Mouse (Mus musculus) midbrain, embryonic 14.5 days (tissue): Measurements from ENCODE around the gene Ntn3. TPM values are rescaled to one million over a fixed set of nuclear protein-coding genes. Genes with fewer than 3 reads are reported as not detected.

Experiments
- ATAC-seq: fragments of 200-750 bp; cut with Nextera tagmentation; 2 replicates; pipeline ENCODE4 v1.8.0; 2017; ENCODE audit warnings: moderate number of reproducible peaks, moderate library complexity; ENCODE audit not compliant: low FRiP score, low TSS enrichment
- DNase-seq: peaks from one replicate; pipeline ENCODE4 v3.0.0-alpha.2; 2015
- H3K27ac ChIP-seq: fragments of 300-500 bp; sonication (generic); replicated peaks from 2 replicates; pipeline ENCODE4 v1.5.1; 2014; ENCODE audit warnings: mild to moderate bottlenecking, low read depth, low read length, moderate library complexity
- H3K27me3 ChIP-seq: fragments of 300-500 bp; sonication (generic); 2 replicates; pipeline ENCODE4 v1.6.1; 2014; ENCODE audit warnings: low read length, control low read depth, mixed read lengths; ENCODE audit not compliant: control insufficient read depth, insufficient read depth
- H3K36me3 ChIP-seq: fragments of 300-500 bp; sonication (generic); 2 replicates; pipeline ENCODE4 v1.6.1; 2014; ENCODE audit warnings: low read length, control low read depth; ENCODE audit not compliant: control insufficient read depth, insufficient read depth
- H3K4me1 ChIP-seq: fragments of 300-500 bp; sonication (generic); 2 replicates; pipeline ENCODE4 v1.6.1; 2014; ENCODE audit warnings: mild to moderate bottlenecking, antibody characterized with exemption, low read length, control low read depth; ENCODE audit not compliant: control insufficient read depth, insufficient read depth
- H3K4me2 ChIP-seq: fragments of 300-500 bp; sonication (generic); 2 replicates; pipeline ENCODE4 v1.6.1; 2014; ENCODE audit warnings: mild to moderate bottlenecking, low read length, moderate library complexity
- H3K4me3 ChIP-seq: fragments of 300-500 bp; sonication (generic); replicated peaks from 2 replicates; pipeline ENCODE4 v1.5.1; 2014; ENCODE audit warnings: low read depth, low read length
- H3K9ac ChIP-seq: fragments of 300-500 bp; sonication (generic); replicated peaks from 2 replicates; pipeline ENCODE4 v1.6.1; 2014; ENCODE audit warnings: mild to moderate bottlenecking, low read length, moderate library complexity
- H3K9me3 ChIP-seq: fragments of 300-500 bp; sonication (generic); 2 replicates; pipeline ENCODE4 v1.6.1; 2016; ENCODE audit warnings: low read length, control low read depth, mixed read lengths; ENCODE audit not compliant: control insufficient read depth
- WGBS: fragments of 180-500 bp; shearing (Covaris S2); extraction: QIAGEN DNeasy Blood & Tissue Kit; methylation state at CpG from one replicate; pipeline ENCODE4 v1.1.7; 2014; 5-methylcytosine and 5-hydroxymethylcytosine counted together
- polyA plus RNA-seq: library from polyadenylated mRNA; unstranded; fragments of >200 nt; fragmentation: Nextera tagmentation; extraction: Ambion mirVana; gene quantifications from 2 replicates; pipeline ENCODE4 v1.2.1, GENCODE M21; 2014

Gene Ntn3
- polyA plus RNA-seq, 1 experiment from 2014 or later, result 3.1 TPM

GRCm38 (mm10) chr17:24206451-24207351, 2.6 kb downstream of the Ntn3 start:
- Histone ChIP-seq H3K9me3 (no peaks in the 10 kb centered on the region), H3K4me3 (peak overlapping the region; percentile 74), H3K27ac (peak overlapping the region; percentile 66), H3K36me3 (no peaks in the 10 kb centered on the region), H3K27me3 (peaks cover 15% of the 10 kb centered on the region; the same call in 1 of the 2 replicates), H3K4me2 (peak overlapping the region; percentile 94), H3K9ac (peak overlapping the region; percentile 61; the same call in 1 of the 2 replicates), H3K4me1 (peaks cover 82% of the 10 kb centered on the region)
- 4% methylated on average over 62 of the region's 62 CpGs for WGBS
- DNase-seq (peak; percentile 78), ATAC-seq (no peak)

GRCm38 (mm10) chr17:24205908-24206361, 3.4 kb downstream of the Ntn3 start:
- no peaks in the 10 kb centered on the region for H3K9me3 ChIP-seq
- peaks cover 15% of the 10 kb centered on the region; the same call in 1 of the 2 replicates for H3K27me3 ChIP-seq
- peak overlapping the region; percentile 74 for H3K4me3 ChIP-seq
- peak overlapping the region; percentile 87 for H3K9ac ChIP-seq
- 5% methylated on average over 15 of the region's 15 CpGs for WGBS
- peaks cover 74% of the 10 kb centered on the region for H3K4me1 ChIP-seq
- H3K27ac ChIP-seq, result peak overlapping the region; percentile 77
- H3K36me3 ChIP-seq, result no peaks in the 10 kb centered on the region
- ATAC-seq (peak; percentile 34), DNase-seq (peak; percentile 67)
- H3K4me2 ChIP-seq, result peak overlapping the region; percentile 94

- ATAC-seq, result peak; percentile 84
- H3K36me3 ChIP-seq, result no peaks in the 10 kb centered on the region
- peaks cover 15% of the 10 kb centered on the region; the same call in 1 of the 2 replicates for H3K27me3 ChIP-seq
- peak within 1 kb of the TSS; percentile 94 for H3K4me2 ChIP-seq
- H3K4me1 ChIP-seq, result peaks cover 71% of the 10 kb centered on the region
- peak within 1 kb of the TSS; percentile 74 for H3K4me3 ChIP-seq
- peak; percentile 98 for DNase-seq
- H3K27ac ChIP-seq, result peak within 1 kb of the TSS; percentile 77
- H3K9me3 ChIP-seq, result no peaks in the 10 kb centered on the region
- H3K9ac ChIP-seq, result peak within 1 kb of the TSS; percentile 87
- under 1% methylated on average over 65 of the region's 65 CpGs for WGBS
Observed at GRCm38 (mm10) chr17:24205284-24205888, 3.9 kb downstream of the Ntn3 start, which contains the start of gene Tbc1d24. TSS of gene Tbc1d24 (minus strand) at chr17:24205562.

GRCm38 (mm10) chr17:24204846-24205245, 4.5 kb downstream of the Ntn3 start:
- ATAC-seq, result no peak
- Histone ChIP-seq H3K9ac (peak overlapping the region; percentile 87), H3K4me2 (peak overlapping the region; percentile 94), H3K4me1 (peaks cover 68% of the 10 kb centered on the region), H3K27ac (peak overlapping the region; percentile 57), H3K36me3 (no peaks in the 10 kb centered on the region), H3K4me3 (peak overlapping the region; percentile 74), H3K9me3 (no peaks in the 10 kb centered on the region), H3K27me3 (peaks cover 15% of the 10 kb centered on the region; the same call in 1 of the 2 replicates)
- WGBS, result 11% methylated on average over 7 of the region's 7 CpGs
- DNase-seq, result no peak

- DNase-seq (no peak), ATAC-seq (no peak)
- Histone ChIP-seq H3K4me1 (peaks cover 58% of the 10 kb centered on the region), H3K4me2 (peak overlapping the region; percentile 94), H3K4me3 (peak overlapping the region; percentile 74; the same call in 1 of the 2 replicates), H3K9me3 (no peaks in the 10 kb centered on the region), H3K36me3 (no peaks in the 10 kb centered on the region), H3K27me3 (peaks cover 15% of the 10 kb centered on the region; the same call in 1 of the 2 replicates), H3K27ac (no peak overlapping the region), H3K9ac (peak overlapping the region; percentile 87; the same call in 1 of the 2 replicates)
- WGBS, result 64% methylated on average over 3 of the region's 3 CpGs
Observed at GRCm38 (mm10) chr17:24203611-24204534, 5.5 kb downstream of the Ntn3 start.

GRCm38 (mm10) chr17:24203068-24203467, 6.3 kb downstream of the Ntn3 start:
- Histone ChIP-seq H3K27me3 (peaks cover 11% of the 10 kb centered on the region; the same call in 1 of the 2 replicates), H3K9me3 (no peaks in the 10 kb centered on the region), H3K36me3 (no peaks in the 10 kb centered on the region), H3K27ac (no peak overlapping the region; the same call in 1 of the 2 replicates), H3K9ac (no peak overlapping the region; the same call in 1 of the 2 replicates), H3K4me2 (peak overlapping the region; percentile 94), H3K4me3 (peak overlapping the region; percentile 8; the same call in 1 of the 2 replicates), H3K4me1 (peaks cover 50% of the 10 kb centered on the region)
- 38% methylated on average over 4 of the region's 4 CpGs for WGBS
- DNase-seq (no peak), ATAC-seq (no peak)

- no peaks in the 10 kb centered on the region for H3K36me3 ChIP-seq
- no peaks in the 10 kb centered on the region for H3K9me3 ChIP-seq
- H3K27ac ChIP-seq, result no peak overlapping the region
- H3K27me3 ChIP-seq, result no peaks in the 10 kb centered on the region
- ATAC-seq (no peak), DNase-seq (no peak)
- H3K4me1 ChIP-seq, result peaks cover 31% of the 10 kb centered on the region
- WGBS, result 83% methylated on average over 4 of the region's 4 CpGs
- H3K4me3 ChIP-seq, result no peak overlapping the region
- no peak overlapping the region for H3K4me2 ChIP-seq
- no peak overlapping the region for H3K9ac ChIP-seq
Observed at GRCm38 (mm10) chr17:24201092-24201491, 8.2 kb downstream of the Ntn3 start.

- no peak overlapping the region for H3K4me2 ChIP-seq
- WGBS, result 67% methylated on average over 4 of the region's 4 CpGs
- ATAC-seq, result no peak
Observed at GRCm38 (mm10) chr17:24199741-24200140, 9.6 kb downstream of the Ntn3 start.

More at GRCm38 (mm10) chr17:24199741-24200140, 9.6 kb downstream of the Ntn3 start:
- H3K4me1 ChIP-seq, result peaks cover 23% of the 10 kb centered on the region
- DNase-seq, result no peak
- H3K9me3 ChIP-seq, result no peaks in the 10 kb centered on the region
- H3K27me3 ChIP-seq, result no peaks in the 10 kb centered on the region
- no peak overlapping the region for H3K9ac ChIP-seq
- no peak overlapping the region for H3K27ac ChIP-seq
- H3K36me3 ChIP-seq, result no peaks in the 10 kb centered on the region
- no peak overlapping the region for H3K4me3 ChIP-seq
